Mouse (Mus musculus): Measurements from ENCODE around the gene Zfand3. TPM values are rescaled to one million over a fixed set of nuclear protein-coding genes. Genes with fewer than 3 reads are reported as not detected.

Gene Zfand3
- total RNA-seq, 2 experiments from 2014 or later, result 10.4 to 13.4 TPM

GRCm38 (mm10) chr17:30043163-30043822 lies 38.8 kb downstream of the Zfand3 start:
- ATAC-seq (replicated peaks; ENCODE audit: low FRiP score, poor library complexity, severe bottlenecking), result no peak

- no peak for ATAC-seq (replicated peaks; ENCODE audit: low FRiP score, poor library complexity, severe bottlenecking)
These were observed 40.6 kb downstream of the Zfand3 start for GRCm38 (mm10) chr17:30045181-30045580.

- ATAC-seq (replicated peaks; ENCODE audit: low FRiP score, poor library complexity, severe bottlenecking), result no peak
These were observed 42.1 kb downstream of the Zfand3 start for GRCm38 (mm10) chr17:30046654-30047053.

- ATAC-seq (replicated peaks; ENCODE audit: low FRiP score, poor library complexity, severe bottlenecking), result no peak
These were observed 47.2 kb downstream of the Zfand3 start for GRCm38 (mm10) chr17:30051523-30052346.

- no peak for ATAC-seq (replicated peaks; ENCODE audit: low FRiP score, poor library complexity, severe bottlenecking)
These were observed 47.8 kb downstream of the Zfand3 start for GRCm38 (mm10) chr17:30052347-30052742.

- ATAC-seq (replicated peaks; ENCODE audit: low FRiP score, poor library complexity, severe bottlenecking), result no peak
These were observed 48.9 kb downstream of the Zfand3 start for GRCm38 (mm10) chr17:30053463-30053862.

GRCm38 (mm10) chr17:30053871-30054270 lies 49.3 kb downstream of the Zfand3 start:
- no peak for ATAC-seq (replicated peaks; ENCODE audit: low FRiP score, poor library complexity, severe bottlenecking)

- no peak for ATAC-seq (replicated peaks; ENCODE audit: low FRiP score, poor library complexity, severe bottlenecking)
These were observed 51.7 kb downstream of the Zfand3 start for GRCm38 (mm10) chr17:30056226-30056625.

GRCm38 (mm10) chr17:30058594-30058993 lies 54.1 kb downstream of the Zfand3 start:
- no peak for ATAC-seq (replicated peaks; ENCODE audit: low FRiP score, poor library complexity, severe bottlenecking)

- ATAC-seq (replicated peaks; ENCODE audit: low FRiP score, poor library complexity, severe bottlenecking), result no peak
These were observed 54.5 kb downstream of the Zfand3 start for GRCm38 (mm10) chr17:30059066-30059465.

- no peak for ATAC-seq (replicated peaks; ENCODE audit: low FRiP score, poor library complexity, severe bottlenecking)
These were observed 56.7 kb downstream of the Zfand3 start for GRCm38 (mm10) chr17:30061100-30061837.

- ATAC-seq (replicated peaks; ENCODE audit: low FRiP score, poor library complexity, severe bottlenecking), result no peak
These were observed 59.3 kb downstream of the Zfand3 start for GRCm38 (mm10) chr17:30063849-30064248.

GRCm38 (mm10) chr17:30064746-30065145 lies 60.2 kb downstream of the Zfand3 start:
- ATAC-seq (replicated peaks; ENCODE audit: low FRiP score, poor library complexity, severe bottlenecking), result no peak

GRCm38 (mm10) chr17:30069776-30070175 lies 65.2 kb downstream of the Zfand3 start:
- no peak for ATAC-seq (replicated peaks; ENCODE audit: low FRiP score, poor library complexity, severe bottlenecking)

GRCm38 (mm10) chr17:30070631-30071030 lies 66.1 kb downstream of the Zfand3 start:
- ATAC-seq (replicated peaks; ENCODE audit: low FRiP score, poor library complexity, severe bottlenecking), result no peak

- no peak for ATAC-seq (replicated peaks; ENCODE audit: low FRiP score, poor library complexity, severe bottlenecking)
These were observed 68.1 kb downstream of the Zfand3 start for GRCm38 (mm10) chr17:30072613-30073012.

GRCm38 (mm10) chr17:30075896-30076295 lies 71.4 kb downstream of the Zfand3 start:
- ATAC-seq (replicated peaks; ENCODE audit: low FRiP score, poor library complexity, severe bottlenecking), result no peak

GRCm38 (mm10) chr17:30084007-30084406 lies 79.5 kb downstream of the Zfand3 start:
- ATAC-seq (replicated peaks; ENCODE audit: low FRiP score, poor library complexity, severe bottlenecking), result no peak

- no peak for ATAC-seq (replicated peaks; ENCODE audit: low FRiP score, poor library complexity, severe bottlenecking)
These were observed 82.2 kb downstream of the Zfand3 start for GRCm38 (mm10) chr17:30086695-30087094.

GRCm38 (mm10) chr17:30088431-30088830 lies 83.9 kb downstream of the Zfand3 start:
- no peak for ATAC-seq (replicated peaks; ENCODE audit: low FRiP score, poor library complexity, severe bottlenecking)

GRCm38 (mm10) chr17:30090416-30090815 lies 85.9 kb downstream of the Zfand3 start:
- peak; percentile 75; the same call in 1 of the 2 replicates for ATAC-seq (replicated peaks; ENCODE audit: low FRiP score, poor library complexity, severe bottlenecking)

Data from erythroblast, adult 5-6 weeks (primary cell).